Comparison of ENCODE assay signal across 20 mouse cellular contexts in genomic region chr8:22226361-22226760, GRCm38 (mm10). TPM values are rescaled to one million over a fixed set of nuclear protein-coding genes. Genes with fewer than 3 reads are reported as not detected.
DNase-seq lines count a peak whose midpoint lies in the region; ATAC-seq and TF ChIP-seq lines count a peak whose summit lies in the region.
"Had no signal": no experiment of that assay in that cellular context is flagged by ENCODE, and none has a peak within 500 bp of the region (broad histone marks: within the 10 kb centered on the region; RNA-seq: fewer than 3 reads in every experiment).

No protein-coding gene starts in this region.

- H3K27ac ChIP-seq in heart, adult 2 months: peak overlapping the region; percentile 84
- H3K27ac ChIP-seq in kidney, postnatal 0 days: 0 out of 2 replicates have a peak overlapping the region, but pooled peaks have one; percentile 4
- H3K27ac ChIP-seq in neural tube, embryonic 12.5 days: no peak overlapping the region
- H3K27ac ChIP-seq in stomach, embryonic 15.5 days: peak overlapping the region; percentile 63
- H3K27ac ChIP-seq: macrophage had no signal

- TF ChIP-seq POLR2A in heart, adult 2 months (IDR thresholded peaks at IDR 0.05; ENCODE audit: insufficient read depth, low read depth, low read length): no peak

- WGBS in heart, adult 2 months: 49% methylated on average over 8 of the region's 8 CpGs
- WGBS in kidney, postnatal 0 days: 54% methylated on average over 8 of the region's 8 CpGs
- 68% methylated on average over 8 of the region's 8 CpGs for WGBS in neural tube, embryonic 12.5 days
- 48% methylated on average over 8 of the region's 8 CpGs for WGBS in stomach, embryonic 15.5 days

- no peaks in the 10 kb centered on the region for H3K9me3 ChIP-seq in kidney, postnatal 0 days (replicated peaks; ENCODE audit: low read length)
- no peaks in the 10 kb centered on the region for H3K9me3 ChIP-seq in neural tube, embryonic 12.5 days
- no peaks in the 10 kb centered on the region for H3K9me3 ChIP-seq in stomach, embryonic 15.5 days

- H3K4me1 ChIP-seq in heart, adult 2 months (ENCODE audit: control insufficient read depth, insufficient read depth, low read length): peaks cover 4% of the 10 kb centered on the region
- H3K4me1 ChIP-seq in kidney, postnatal 0 days (replicated peaks; ENCODE audit: insufficient read depth, low read length): no peaks in the 10 kb centered on the region
- peaks cover 6% of the 10 kb centered on the region; the same call in 1 of the 2 replicates for H3K4me1 ChIP-seq in neural tube, embryonic 12.5 days
- no peaks in the 10 kb centered on the region; the same call in 1 of the 2 replicates for H3K4me1 ChIP-seq in stomach, embryonic 15.5 days

- ATAC-seq in kidney, postnatal 0 days (replicated peaks; ENCODE audit: low FRiP score, low read depth): no peak
- no peak for ATAC-seq in neural tube, embryonic 12.5 days (ENCODE audit: low FRiP score, low read depth)
- ATAC-seq in stomach, embryonic 15.5 days (ENCODE audit: insufficient read depth, low FRiP score, low read depth): peak; percentile 79
- ATAC-seq in activated CD4-positive, CD25-positive, alpha-beta regulatory T cell, adult 4 months: no peak

- no peaks in the 10 kb centered on the region for H3K27me3 ChIP-seq in heart, adult 2 months (ENCODE audit: control insufficient read depth, insufficient read depth, low read length)
- no peaks in the 10 kb centered on the region for H3K27me3 ChIP-seq in kidney, postnatal 0 days (ENCODE audit: insufficient read depth, low read length)
- H3K27me3 ChIP-seq in neural tube, embryonic 12.5 days (replicated peaks): peaks cover 6% of the 10 kb centered on the region
- H3K27me3 ChIP-seq in stomach, embryonic 15.5 days (replicated peaks): no peaks in the 10 kb centered on the region

- no peak overlapping the region for H3K9ac ChIP-seq in heart, adult 2 months (ENCODE audit: low read depth, low read length)
- H3K9ac ChIP-seq in kidney, postnatal 0 days (ENCODE audit: low read depth, low read length): no peak overlapping the region
- no peak overlapping the region for H3K9ac ChIP-seq in neural tube, embryonic 12.5 days
- H3K9ac ChIP-seq in stomach, embryonic 15.5 days: no peak overlapping the region

- H3K4me3 ChIP-seq in heart, adult 2 months: no peak overlapping the region
- no peak overlapping the region for H3K4me3 ChIP-seq in kidney, postnatal 0 days (replicated peaks; ENCODE audit: low read depth, low read length)
- no peak overlapping the region for H3K4me3 ChIP-seq in neural tube, embryonic 12.5 days
- no peak overlapping the region for H3K4me3 ChIP-seq in stomach, embryonic 15.5 days (replicated peaks)

- H3K36me3 ChIP-seq in heart, adult 2 months (ENCODE audit: control insufficient read depth, insufficient read depth, low read length): peaks cover 8% of the 10 kb centered on the region; the same call in 1 of the 2 replicates
- H3K36me3 ChIP-seq in kidney, postnatal 0 days (ENCODE audit: insufficient read depth, low read length): 0 out of 2 replicates have a peak, but pooled peaks cover 2% of the 10 kb centered on the region
- H3K36me3 ChIP-seq in neural tube, embryonic 12.5 days: peaks cover 19% of the 10 kb centered on the region
- H3K36me3 ChIP-seq in stomach, embryonic 15.5 days: peaks cover 12% of the 10 kb centered on the region; the same call in 1 of the 2 replicates

- H3K79me2 ChIP-seq in heart, adult 2 months (replicated peaks; ENCODE audit: control insufficient read depth, insufficient read depth, low read length): no peaks in the 10 kb centered on the region

- TF ChIP-seq EP300 in heart, adult 2 months (IDR thresholded peaks at IDR 0.05; ENCODE audit: insufficient read depth, low read depth, low read length): no peak

- intact Hi-C loops in heart, adult 2 months (cut with DNase I): no loop called here
- intact Hi-C loops in heart, postnatal 10 days (cut with DNase I): loop anchor here (2.0 kb wide), 1 partner anchor 34 kb away; the partner anchor contains the start of gene Vps36

- peak overlapping the region; percentile 89; the same call in 1 of the 2 replicates for H3K4me2 ChIP-seq in kidney, postnatal 0 days (ENCODE audit: low read length)
- peak overlapping the region; percentile 93; the same call in 1 of the 2 replicates for H3K4me2 ChIP-seq in neural tube, embryonic 12.5 days (replicated peaks)
- H3K4me2 ChIP-seq in stomach, embryonic 15.5 days: peak overlapping the region; percentile 95; the same call in 1 of the 2 replicates

- DNase-seq in heart, adult 2 months: no peak
- no peak for DNase-seq in heart, postnatal 10 days
- DNase-seq in kidney, postnatal 0 days (ENCODE audit: low spot score): no peak
- DNase-seq in kidney, postnatal 25 days: no peak
- DNase-seq in neural tube, embryonic 10.5 days (ENCODE audit: extremely low spot score, low spot score): no peak
- DNase-seq: cerebellum, adult 11 months had no signal

- no peak for TF ChIP-seq CTCF in heart, adult 2 months (IDR thresholded peaks at IDR 0.05)
- no peak for TF ChIP-seq CTCF in kidney, postnatal 0 days (IDR thresholded peaks at IDR 0.05; ENCODE audit: low read depth)

RNA-seq across cellular contexts. Expression of gene Thsd1, which starts 0.8 kb away (rescaled TPM):
- 1 to 10 TPM; 4.8 TPM for total RNA-seq in heart, adult 2 months (2021)
- 4.4 and 6.2 TPM in 2 replicates for polyA plus RNA-seq in heart, adult 2 months (2012; rRNA removed)
- total RNA-seq in heart, postnatal 10 days (2021): 10 to 100 TPM; 13.5 to 14.9 TPM
- 10.1 and 11.2 TPM in 2 replicates for polyA plus RNA-seq in kidney, postnatal 0 days (2015; fragmentation: Nextera tagmentation; extraction: Ambion mirVana)
- 10.8 and 11.5 TPM in 2 replicates for polyA plus RNA-seq in neural tube, embryonic 12.5 days (2016; fragmentation: Nextera tagmentation; extraction: Ambion mirVana)
- 9.5 and 10.4 TPM in 2 replicates for polyA plus RNA-seq in stomach, embryonic 15.5 days (2015; fragmentation: Nextera tagmentation; extraction: Ambion mirVana)
- under 1 TPM in 1 of 2 experiments, not detected in 1; 0.10 TPM for polyA plus RNA-seq in activated CD4-positive, CD25-positive, alpha-beta regulatory T cell, adult 4 months (2017; shearing (Covaris generic))
- polyA plus RNA-seq: erythroblast, embryonic 14.5 days had no signal

RNA-seq across cellular contexts. Expression of gene Vps36, which starts 33.8 kb away (rescaled TPM):
- 10 to 100 TPM; 25.2 to 27.0 TPM for total RNA-seq in heart, adult 2 months (2021)
- 9.9 and 16.2 TPM in 2 replicates for polyA plus RNA-seq in heart, adult 2 months (2012; rRNA removed)
- total RNA-seq in heart, postnatal 10 days (2021): 10 to 100 TPM; 28.5 to 31.3 TPM
- polyA plus RNA-seq in kidney, postnatal 0 days (2015; fragmentation: Nextera tagmentation; extraction: Ambion mirVana): 30.3 and 32.2 TPM in 2 replicates
- 39.2 and 42.7 TPM in 2 replicates for polyA plus RNA-seq in neural tube, embryonic 12.5 days (2016; fragmentation: Nextera tagmentation; extraction: Ambion mirVana)
- 41.9 and 44.0 TPM in 2 replicates for polyA plus RNA-seq in stomach, embryonic 15.5 days (2015; fragmentation: Nextera tagmentation; extraction: Ambion mirVana)
- polyA plus RNA-seq in activated CD4-positive, CD25-positive, alpha-beta regulatory T cell, adult 4 months (2017; shearing (Covaris generic)): 10 to 100 TPM; 30.5 to 41.2 TPM

RNA-seq across cellular contexts. Expression of gene Ckap2, which starts 40.7 kb away (rescaled TPM):
- total RNA-seq in heart, adult 2 months (2021): under 1 TPM; 0.11 to 0.29 TPM
- polyA plus RNA-seq in heart, adult 2 months (2012; rRNA removed): 0.21 and 0.53 TPM in 2 replicates
- total RNA-seq in heart, postnatal 10 days (2021): 10 to 100 TPM; 12.7 to 13.0 TPM
- polyA plus RNA-seq in kidney, postnatal 0 days (2015; fragmentation: Nextera tagmentation; extraction: Ambion mirVana): 22.4 and 23.3 TPM in 2 replicates
- 37.5 and 47.1 TPM in 2 replicates for polyA plus RNA-seq in neural tube, embryonic 12.5 days (2016; fragmentation: Nextera tagmentation; extraction: Ambion mirVana)
- 42.1 and 50.1 TPM in 2 replicates for polyA plus RNA-seq in stomach, embryonic 15.5 days (2015; fragmentation: Nextera tagmentation; extraction: Ambion mirVana)
- polyA plus RNA-seq in activated CD4-positive, CD25-positive, alpha-beta regulatory T cell, adult 4 months (2017; shearing (Covaris generic)): 10 to 100 TPM; 13.3 to 14.9 TPM

RNA-seq across cellular contexts. Expression of gene Tpte, which starts 56.9 kb away (rescaled TPM):
- total RNA-seq in heart, adult 2 months (2021): not detected
- polyA plus RNA-seq in heart, adult 2 months (2012; rRNA removed): not detected in 2 replicates
- total RNA-seq in heart, postnatal 10 days (2021): not detected
- polyA plus RNA-seq in kidney, postnatal 0 days (2015; fragmentation: Nextera tagmentation; extraction: Ambion mirVana): not detected in 2 replicates
- polyA plus RNA-seq in neural tube, embryonic 12.5 days (2016; fragmentation: Nextera tagmentation; extraction: Ambion mirVana): not detected in 2 replicates
- not detected in 2 replicates for polyA plus RNA-seq in stomach, embryonic 15.5 days (2015; fragmentation: Nextera tagmentation; extraction: Ambion mirVana)
- not detected for polyA plus RNA-seq in activated CD4-positive, CD25-positive, alpha-beta regulatory T cell, adult 4 months (2017; shearing (Covaris generic))
- total RNA-seq: common myeloid progenitor, adult 5-6 weeks; ES-E14; layer of hippocampus, adult 18-20 months; left cerebral cortex, postnatal 14 days; midbrain, postnatal 0 days; neutrophil, adult 5-6 weeks had no signal
- polyA plus RNA-seq: erythroblast, embryonic 14.5 days; gonadal fat pad, adult 2 months; inflammation-experienced regulatory T-cells, adult 6 months; macrophage; midbrain, postnatal 0 days; thymus, postnatal 0 days had no signal
